ENCODE assay signal across 17 mouse cellular contexts in the genomic region with DNA sequence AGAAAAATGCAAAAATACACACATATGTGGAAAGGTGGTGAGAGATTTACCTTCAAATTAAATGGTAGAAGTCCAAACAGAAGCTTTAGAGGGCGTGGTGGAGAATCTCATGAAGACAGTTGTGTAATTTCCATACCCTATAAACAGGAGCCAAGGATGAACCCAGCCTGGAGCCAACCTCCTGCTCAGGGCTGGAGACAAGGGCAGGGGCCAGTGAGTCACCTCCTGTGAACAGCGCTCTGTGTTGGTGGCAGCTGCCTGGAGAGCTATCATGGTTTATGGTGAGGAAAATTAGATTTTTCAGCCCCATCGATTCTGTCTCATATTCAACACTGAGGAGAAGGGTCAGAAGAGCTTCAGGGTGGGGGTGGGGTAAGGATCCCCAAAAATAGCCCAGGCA.
"Had no signal": no experiment of that assay in that cellular context is flagged by ENCODE, and none has a peak within 500 bp of the region (broad histone marks: within the 10 kb centered on the region; RNA-seq: fewer than 3 reads in every experiment).

No protein-coding gene starts in this region.

- H3K4me2 ChIP-seq: liver, embryonic 15.5 days; lung, embryonic 15.5 days; midbrain, embryonic 11.5 days; midbrain, embryonic 13.5 days; midbrain, embryonic 15.5 days had no signal

- H3K9ac ChIP-seq: liver, embryonic 15.5 days; liver, postnatal 0 days; lung, embryonic 15.5 days; midbrain, embryonic 13.5 days; midbrain, embryonic 15.5 days had no signal

- H3K27me3 ChIP-seq: liver, embryonic 15.5 days; lung, embryonic 15.5 days; megakaryocyte, embryonic 14.5 days; midbrain, embryonic 13.5 days; midbrain, embryonic 15.5 days had no signal

- H3K4me3 ChIP-seq: liver, embryonic 15.5 days; lung, embryonic 15.5 days; megakaryocyte, embryonic 14.5 days; midbrain, embryonic 13.5 days; midbrain, embryonic 15.5 days had no signal

- H3K27ac ChIP-seq: liver, embryonic 15.5 days; lung, embryonic 15.5 days; macrophage; midbrain, embryonic 13.5 days; midbrain, embryonic 15.5 days had no signal

- H3K36me3 ChIP-seq: liver, embryonic 15.5 days; lung, embryonic 15.5 days; midbrain, embryonic 13.5 days; midbrain, embryonic 15.5 days had no signal

- H3K4me1 ChIP-seq: liver, embryonic 15.5 days; lung, embryonic 15.5 days; megakaryocyte, embryonic 14.5 days; midbrain, embryonic 13.5 days; midbrain, embryonic 15.5 days had no signal

- DNase-seq: liver, postnatal 0 days; lung, adult 2 months; right cerebral cortex, adult 18-20 months; right cerebral cortex, postnatal 25 days; right cerebral cortex, postnatal 4 days; spleen, adult 18-20 months; thymus, adult 18-20 months; thymus, postnatal 14 days; thymus, postnatal 36 days had no signal

- H3K9me3 ChIP-seq: liver, embryonic 15.5 days; lung, embryonic 15.5 days; midbrain, embryonic 13.5 days; midbrain, embryonic 15.5 days had no signal

- ATAC-seq: liver, postnatal 0 days; lung, postnatal 0 days; midbrain, embryonic 13.5 days; midbrain, embryonic 15.5 days had no signal
